Mouse (Mus musculus) liver, adult 2 months (tissue): Measurements from ENCODE around the gene Dusp5.

Source experiments
- CTCF ChIP-seq: fragments of 200-500 bp; IDR thresholded peaks from 2 replicates; pipeline ENCODE4 v1.5.1; 2011; ENCODE audit warnings: low read depth, low read length, control low read depth
- POLR2A ChIP-seq: fragments of 200-500 bp; IDR thresholded peaks from 2 replicates; pipeline ENCODE4 v1.6.1; 2011; ENCODE audit warnings: low read length, control low read depth; ENCODE audit not compliant: insufficient read depth; ENCODE audit errors: extremely low read depth

GRCm38 (mm10) chr19:53534757-53535410 lies 6.0 kb downstream of the Dusp5 start:
- TF ChIP-seq POLR2A (no peak), CTCF (no peak)
